Mouse (Mus musculus) hindbrain, embryonic 13.5 days (tissue): ENCODE results near the gene Resf1. TPM values are rescaled to one million over a fixed set of nuclear protein-coding genes. Genes with fewer than 3 reads are reported as not detected.
"Not testable (repeated sequence)": the region's sequence is repeated elsewhere in the genome, so short reads cannot be mapped to it uniquely, and the experiment has no call there.

Experiments
- ATAC-seq: fragments of 200-750 bp; cut with Nextera tagmentation; 2 replicates; pipeline ENCODE4 v1.8.0; 2017; ENCODE audit warnings: moderate TSS enrichment; ENCODE audit not compliant: low FRiP score
- H3K27ac ChIP-seq: fragments of 300-500 bp; sonication (generic); 2 replicates; pipeline ENCODE4 v1.5.1; 2015; ENCODE audit warnings: inconsistent platforms, mild to moderate bottlenecking, moderate library complexity
- H3K27me3 ChIP-seq: fragments of 300-500 bp; sonication (generic); 2 replicates; pipeline ENCODE4 v1.6.1; 2015; ENCODE audit warnings: mild to moderate bottlenecking, inconsistent platforms
- H3K36me3 ChIP-seq: fragments of 300-500 bp; sonication (generic); 2 replicates; pipeline ENCODE4 v1.6.1; 2015; ENCODE audit warnings: mild to moderate bottlenecking, inconsistent platforms
- H3K4me1 ChIP-seq: fragments of 300-500 bp; sonication (generic); replicated peaks from 2 replicates; pipeline ENCODE4 v1.6.1; 2015; ENCODE audit warnings: inconsistent platforms
- H3K4me2 ChIP-seq: fragments of 300-500 bp; sonication (generic); 2 replicates; pipeline ENCODE4 v1.6.1; 2015; ENCODE audit warnings: inconsistent platforms, mild to moderate bottlenecking, moderate library complexity
- H3K4me3 ChIP-seq: fragments of 300-500 bp; sonication (generic); 2 replicates; pipeline ENCODE4 v1.5.1; 2015; ENCODE audit warnings: mild to moderate bottlenecking, inconsistent platforms
- H3K9ac ChIP-seq: fragments of 300-500 bp; sonication (generic); 2 replicates; pipeline ENCODE4 v1.6.1; 2015; ENCODE audit warnings: mild to moderate bottlenecking, inconsistent platforms
- H3K9me3 ChIP-seq: fragments of 300-500 bp; sonication (generic); 2 replicates; pipeline ENCODE4 v1.6.1; 2016; ENCODE audit warnings: inconsistent platforms
- WGBS: fragments of 180-500 bp; shearing (Covaris S2); methylation state at CpG from one replicate; pipeline ENCODE4 v1.1.7; 2015; 5-methylcytosine and 5-hydroxymethylcytosine counted together
- polyA plus RNA-seq: library from polyadenylated mRNA; unstranded; fragments of >200 nt; fragmentation: Nextera tagmentation; extraction: Ambion mirVana; gene quantifications from 2 replicates; pipeline ENCODE4 v1.2.1, GENCODE M21; 2015

The Resf1 gene
- polyA plus RNA-seq = 36.1 and 36.5 TPM in 2 replicates

GRCm38 (mm10) chr6:149308956-149309932 is at the start of gene Resf1:
TSS of gene Resf1 (plus strand) at chr6:149309414.
- WGBS = 5% methylated on average over 61 of the region's 61 CpGs
- H3K27ac ChIP-seq = peak within 1 kb of the TSS; percentile 99
- peak within 1 kb of the TSS; percentile 87 for H3K4me3 ChIP-seq
- H3K27me3 ChIP-seq = no peaks in the 10 kb centered on the region
- H3K4me2 ChIP-seq = peak within 1 kb of the TSS; percentile 62
- H3K9me3 ChIP-seq = no peaks in the 10 kb centered on the region
- peak within 1 kb of the TSS; percentile 94 for H3K9ac ChIP-seq
- ATAC-seq = peak; percentile 100
- peaks cover 18% of the 10 kb centered on the region for H3K36me3 ChIP-seq
- H3K4me1 ChIP-seq = peaks cover 21% of the 10 kb centered on the region

DNA sequence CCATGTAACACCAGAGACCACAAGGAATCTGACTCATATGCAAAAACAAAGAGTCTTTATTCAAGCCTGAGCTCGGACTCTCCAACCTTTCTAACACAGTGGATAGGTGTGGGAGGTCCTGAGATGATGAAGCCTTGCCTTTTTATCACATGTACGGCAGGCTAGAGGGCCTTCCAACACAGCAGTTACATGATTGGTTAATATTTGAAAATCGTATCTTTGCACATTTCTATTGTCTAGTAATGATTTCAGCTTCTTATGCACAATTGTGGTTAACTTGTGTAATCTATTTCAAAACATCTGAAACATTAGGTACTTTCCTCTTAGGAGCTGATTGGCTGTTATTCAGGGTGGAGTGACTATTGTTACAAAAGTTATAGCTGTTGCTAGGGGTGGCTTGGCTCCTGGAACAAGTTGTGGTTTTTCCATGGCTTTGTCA is 48.4 kb upstream of the Resf1 start:
- Histone ChIP-seq H3K4me1 (no peaks in the 10 kb centered on the region), H3K4me2 (no peak overlapping the region), H3K27ac (no peak overlapping the region), H3K9ac (no peak overlapping the region), H3K27me3 (no peaks in the 10 kb centered on the region), H3K4me3 (no peak overlapping the region), H3K36me3 (no peaks in the 10 kb centered on the region), H3K9me3 (peaks cover 8% of the 10 kb centered on the region; the same call in 1 of the 2 replicates)
- ATAC-seq = no peak
- WGBS = 83% methylated on average over 3 of the region's 3 CpGs

DNA sequence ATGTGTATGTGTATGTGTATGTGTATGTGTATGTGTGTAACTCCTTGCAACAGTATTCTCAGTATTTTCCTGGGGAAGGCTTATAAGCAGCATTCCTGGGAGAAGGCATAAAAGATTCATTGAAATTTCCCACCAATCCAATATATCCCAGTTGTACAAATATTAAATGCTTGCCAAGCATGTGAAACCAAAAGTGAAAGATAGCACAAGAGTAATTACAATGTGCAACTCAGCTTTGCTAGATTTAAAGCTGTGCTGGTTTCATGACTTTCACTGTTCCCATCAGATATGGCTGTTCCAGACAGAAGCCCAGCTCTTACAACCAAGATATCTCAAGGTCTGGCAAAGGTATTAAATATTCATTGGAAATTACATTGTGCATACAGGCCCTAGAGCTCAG is 41.3 kb upstream of the Resf1 start:
- Histone ChIP-seq H3K9me3 (no peaks in the 10 kb centered on the region), H3K4me3 (no peak overlapping the region), H3K9ac (no peak overlapping the region), H3K27me3 (no peaks in the 10 kb centered on the region), H3K4me1 (no peaks in the 10 kb centered on the region), H3K4me2 (no peak overlapping the region), H3K27ac (no peak overlapping the region), H3K36me3 (no peaks in the 10 kb centered on the region)
- no peak for ATAC-seq

GRCm38 (mm10) chr6:149278248-149278731 is 30.9 kb upstream of the Resf1 start:
- 69% methylated on average over 2 of the region's 2 CpGs for WGBS
- H3K27me3 ChIP-seq = no peaks in the 10 kb centered on the region
- no peak overlapping the region for H3K9ac ChIP-seq
- H3K9me3 ChIP-seq = peaks cover 7% of the 10 kb centered on the region; the same call in 1 of the 2 replicates
- H3K4me3 ChIP-seq = no peak overlapping the region
- H3K4me1 ChIP-seq = no peaks in the 10 kb centered on the region
- no peak overlapping the region for H3K27ac ChIP-seq
- no peak overlapping the region for H3K4me2 ChIP-seq
- no peak for ATAC-seq
- H3K36me3 ChIP-seq = no peaks in the 10 kb centered on the region

DNA sequence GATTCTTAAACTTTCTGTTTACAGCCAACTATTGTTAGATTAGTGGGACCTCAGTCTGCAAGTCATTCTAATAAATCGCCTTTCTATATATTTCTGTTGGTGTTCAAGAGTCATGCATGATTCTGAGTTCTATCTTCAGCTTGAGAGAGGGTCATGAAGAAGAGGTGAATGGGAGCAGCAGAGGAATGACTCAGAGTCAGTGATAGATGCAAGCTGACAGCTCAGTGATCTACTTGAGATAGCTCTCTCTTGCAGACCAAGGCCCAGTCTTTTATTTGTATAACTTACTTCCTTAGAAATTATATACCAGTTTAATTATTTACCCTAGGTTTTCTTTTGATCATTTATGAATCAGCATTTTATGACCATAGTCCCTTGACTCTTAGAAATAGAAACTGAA is 30.3 kb upstream of the Resf1 start:
- Histone ChIP-seq H3K9ac (no peak overlapping the region), H3K36me3 (no peaks in the 10 kb centered on the region), H3K9me3 (peaks cover 7% of the 10 kb centered on the region; the same call in 1 of the 2 replicates), H3K27me3 (no peaks in the 10 kb centered on the region), H3K4me2 (no peak overlapping the region), H3K27ac (no peak overlapping the region), H3K4me1 (no peaks in the 10 kb centered on the region), H3K4me3 (no peak overlapping the region)
- 90% methylated on average over 1 of the region's 1 CpGs for WGBS
- ATAC-seq = no peak

- no peak for ATAC-seq
- peaks cover 10% of the 10 kb centered on the region; the same call in 1 of the 2 replicates for H3K9me3 ChIP-seq
- H3K9ac ChIP-seq = no peak overlapping the region
- H3K4me3 ChIP-seq = no peak overlapping the region
- H3K4me1 ChIP-seq = no peaks in the 10 kb centered on the region
- no peaks in the 10 kb centered on the region for H3K36me3 ChIP-seq
- H3K27me3 ChIP-seq = no peaks in the 10 kb centered on the region
- H3K27ac ChIP-seq = no peak overlapping the region
- no peak overlapping the region for H3K4me2 ChIP-seq
Measured at GRCm38 (mm10) chr6:149280511-149280910, 28.7 kb upstream of the Resf1 start.

DNA sequence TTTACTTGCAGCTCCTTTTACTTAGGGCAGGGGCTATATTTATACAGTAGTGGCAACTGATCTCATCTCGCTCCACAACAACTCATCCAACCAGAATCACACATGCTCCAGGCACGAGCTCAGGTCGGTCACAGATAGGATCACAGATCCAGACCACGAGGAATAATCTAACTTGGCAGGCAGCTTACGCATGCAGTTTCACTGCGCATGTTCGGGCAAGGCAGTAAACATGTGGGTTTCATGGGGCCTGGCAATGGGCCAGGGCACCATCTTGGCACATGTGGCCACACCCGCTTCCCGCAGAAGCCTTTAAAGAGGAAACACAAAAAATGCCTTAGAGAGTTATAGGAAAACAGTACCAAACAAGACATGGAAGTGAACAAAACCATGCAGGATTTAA is 21.0 kb upstream of the Resf1 start:
- H3K4me3 ChIP-seq, H3K27ac ChIP-seq, H3K4me1 ChIP-seq, H3K27me3 ChIP-seq, H3K4me2 ChIP-seq, H3K9me3 ChIP-seq, H3K36me3 ChIP-seq, H3K9ac ChIP-seq, ATAC-seq: not testable (repeated sequence)
- WGBS = 93% methylated on average over 9 of the region's 9 CpGs

DNA sequence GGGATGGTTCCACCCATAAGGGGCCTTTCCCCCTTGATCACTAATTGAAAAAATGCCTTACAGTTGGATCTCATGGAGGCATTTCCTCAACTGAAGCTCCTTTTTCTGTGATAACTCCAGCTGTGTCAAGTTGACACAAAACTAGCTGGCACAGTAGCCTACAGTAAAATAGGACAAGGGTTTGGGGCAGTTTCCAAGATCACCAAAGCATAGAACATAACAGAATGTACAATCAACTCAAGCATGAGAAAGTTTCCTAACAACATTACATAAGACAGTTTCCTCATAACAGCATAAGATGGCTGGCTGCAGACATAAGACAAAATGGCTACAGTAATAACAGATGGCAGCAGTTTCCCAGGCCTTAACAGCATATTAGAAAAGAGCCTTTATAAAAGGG is 6.0 kb upstream of the Resf1 start:
- not testable (repeated sequence) for H3K4me1 ChIP-seq, ATAC-seq, H3K9me3 ChIP-seq, H3K4me3 ChIP-seq, H3K4me2 ChIP-seq, H3K27ac ChIP-seq, H3K27me3 ChIP-seq, H3K36me3 ChIP-seq, H3K9ac ChIP-seq

DNA sequence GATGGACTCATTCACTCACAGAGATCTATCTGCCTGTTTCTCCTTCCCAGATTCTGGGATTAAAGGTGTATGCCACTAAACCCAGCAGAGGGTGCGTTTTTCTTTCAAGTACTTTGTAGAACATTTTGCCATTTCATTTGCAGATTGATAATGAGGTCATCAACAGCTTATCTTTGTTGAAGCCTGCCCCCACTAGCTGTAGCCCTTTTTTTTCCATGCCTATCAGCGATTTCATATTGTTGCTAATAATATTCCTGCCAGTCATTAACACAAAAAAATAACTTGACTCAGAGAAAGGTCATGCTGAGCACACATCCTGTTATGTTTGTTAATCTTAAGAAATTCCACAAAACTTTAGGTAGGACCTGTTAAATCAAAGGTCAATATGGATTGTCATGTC is 2.1 kb upstream of the Resf1 start:
- H3K9ac ChIP-seq = no peak overlapping the region
- H3K4me3 ChIP-seq = no peak overlapping the region
- H3K36me3 ChIP-seq = 0 out of 2 replicates have a peak, but pooled peaks cover 4% of the 10 kb centered on the region
- peaks cover 21% of the 10 kb centered on the region for H3K4me1 ChIP-seq
- no peak for ATAC-seq
- no peaks in the 10 kb centered on the region for H3K9me3 ChIP-seq
- no peak overlapping the region for H3K27ac ChIP-seq
- H3K4me2 ChIP-seq = no peak overlapping the region
- WGBS = 91% methylated on average over 2 of the region's 2 CpGs
- H3K27me3 ChIP-seq = no peaks in the 10 kb centered on the region

GRCm38 (mm10) chr6:149307801-149308200 is 1.4 kb upstream of the Resf1 start:
- 84% methylated on average over 2 of the region's 2 CpGs for WGBS

GRCm38 (mm10) chr6:149310226-149310625 is 1.0 kb downstream of the Resf1 start:
- Histone ChIP-seq H3K4me2 (peak overlapping the region; percentile 62), H3K27ac (no peak overlapping the region), H3K27me3 (no peaks in the 10 kb centered on the region), H3K36me3 (peaks cover 27% of the 10 kb centered on the region), H3K4me3 (peak overlapping the region; percentile 87), H3K4me1 (peaks cover 21% of the 10 kb centered on the region), H3K9ac (peak overlapping the region; percentile 94; the same call in 1 of the 2 replicates), H3K9me3 (no peaks in the 10 kb centered on the region)
- no peak for ATAC-seq
- WGBS = 64% methylated on average over 2 of the region's 2 CpGs

More at GRCm38 (mm10) chr6:149307801-149308200, 1.4 kb upstream of the Resf1 start:
- Histone ChIP-seq H3K9ac (no peak overlapping the region), H3K4me3 (no peak overlapping the region), H3K36me3 (peaks cover 9% of the 10 kb centered on the region), H3K4me1 (peaks cover 21% of the 10 kb centered on the region), H3K27ac (no peak overlapping the region), H3K27me3 (no peaks in the 10 kb centered on the region), H3K9me3 (no peaks in the 10 kb centered on the region), H3K4me2 (no peak overlapping the region)
- no peak for ATAC-seq

DNA sequence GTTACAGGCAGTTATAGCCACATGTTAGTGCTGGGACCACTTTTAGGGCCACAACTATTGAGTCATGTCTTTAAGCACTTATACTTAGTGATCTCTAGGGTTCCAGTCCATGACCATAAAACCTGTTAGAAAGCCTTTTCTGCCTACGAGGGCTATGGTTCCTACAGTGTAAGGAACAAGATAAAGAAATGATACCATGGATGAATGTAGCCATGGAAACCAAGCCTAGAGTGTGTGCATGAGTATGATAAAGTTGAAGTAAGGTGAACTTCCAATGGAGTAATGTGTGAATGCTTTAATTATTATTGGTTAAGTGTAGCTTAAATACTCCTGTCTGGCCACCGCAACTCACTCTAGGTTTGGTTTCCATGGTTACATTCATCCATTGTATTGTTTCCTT is 1.8 kb downstream of the Resf1 start:
- Histone ChIP-seq H3K4me3 (peak overlapping the region; percentile 87), H3K4me1 (peaks cover 21% of the 10 kb centered on the region), H3K9ac (no peak overlapping the region), H3K27ac (no peak overlapping the region), H3K27me3 (no peaks in the 10 kb centered on the region), H3K9me3 (no peaks in the 10 kb centered on the region), H3K36me3 (peaks cover 34% of the 10 kb centered on the region), H3K4me2 (peak overlapping the region; percentile 62)
- WGBS = 82% methylated on average over 2 of the region's 2 CpGs
- ATAC-seq = no peak

GRCm38 (mm10) chr6:149311778-149312177 is 2.6 kb downstream of the Resf1 start:
- Histone ChIP-seq H3K4me2 (no peak overlapping the region), H3K27me3 (no peaks in the 10 kb centered on the region), H3K9ac (no peak overlapping the region), H3K27ac (no peak overlapping the region), H3K36me3 (peaks cover 41% of the 10 kb centered on the region), H3K9me3 (no peaks in the 10 kb centered on the region), H3K4me1 (peaks cover 21% of the 10 kb centered on the region), H3K4me3 (no peak overlapping the region)
- no peak for ATAC-seq
- WGBS = 90% methylated on average over 1 of the region's 1 CpGs
